Mouse (Mus musculus) embryo, embryonic 11 days (tissue): ENCODE measurements at regions not wholly inside any gene's neighbourhood (a gene's known extent, or its start where the extent isn't known, plus 50 kb on each side); places are given as distances from the start of the nearest gene placed in this dataset.

Experiments
- DNase-seq: peaks from one replicate; pipeline ENCODE4 v3.0.0-alpha.2; 2015

DNA sequence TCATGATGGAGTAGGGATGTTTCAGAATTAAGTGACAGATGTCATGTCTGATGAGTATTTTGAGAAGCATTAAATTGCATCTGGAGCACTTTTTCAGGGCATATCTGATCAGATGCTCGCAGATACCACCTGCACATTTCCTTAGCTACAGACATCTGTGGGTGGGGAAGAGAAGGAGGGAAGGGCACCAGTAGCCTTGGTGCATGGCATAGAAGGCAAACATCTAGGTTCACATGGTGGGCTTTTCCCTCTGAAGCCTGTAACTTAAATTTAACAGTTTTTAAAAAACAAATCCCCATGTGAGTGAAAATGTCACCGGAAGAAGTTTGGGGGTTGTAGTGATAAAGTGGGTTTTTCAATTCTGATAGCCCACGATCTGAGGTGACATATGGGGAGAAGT lies 267.1 kb upstream of the Ptger4 start:
- DNase-seq, result no peak

DNA sequence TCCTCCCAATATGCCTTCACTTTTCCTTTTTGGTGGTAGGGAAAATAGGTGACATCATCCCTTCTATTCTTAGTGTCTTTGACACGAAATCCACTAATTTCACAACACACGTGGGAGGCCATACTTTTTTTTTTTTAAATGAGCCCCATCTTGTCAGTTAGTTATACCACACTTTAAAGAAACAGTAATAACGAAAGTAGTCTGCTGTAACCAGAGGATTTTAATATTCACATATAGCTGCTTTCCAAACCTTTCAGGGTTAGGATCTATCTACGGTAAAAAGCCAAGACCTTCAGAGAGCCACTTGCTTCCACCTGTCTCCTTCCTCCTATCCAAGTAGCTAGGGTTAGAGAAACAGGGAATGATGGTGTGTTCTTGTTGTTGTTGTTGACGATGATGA lies 268.6 kb upstream of the Ptger4 start:
- DNase-seq, result no peak

DNA sequence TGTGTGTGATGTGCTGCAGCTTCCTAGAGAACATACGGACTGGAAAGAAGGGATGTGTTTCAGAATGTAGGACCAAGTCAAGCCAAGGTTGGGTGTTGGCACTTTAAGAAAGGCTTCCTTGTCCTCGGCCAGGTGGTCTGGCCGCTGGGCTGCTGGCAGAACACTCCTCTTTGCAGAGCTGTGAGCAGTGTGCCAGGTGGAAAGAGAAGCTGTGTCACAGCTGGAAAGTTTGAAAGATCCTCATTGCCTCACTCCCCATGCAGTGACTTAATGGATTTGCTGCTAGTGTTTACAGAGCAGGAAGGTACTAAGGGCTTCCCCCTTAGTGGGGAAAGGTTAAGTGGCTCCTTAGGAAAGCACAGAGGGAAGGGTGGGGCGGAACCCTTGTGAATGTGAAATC lies 269.2 kb upstream of the Ptger4 start:
- DNase-seq, result no peak

DNA sequence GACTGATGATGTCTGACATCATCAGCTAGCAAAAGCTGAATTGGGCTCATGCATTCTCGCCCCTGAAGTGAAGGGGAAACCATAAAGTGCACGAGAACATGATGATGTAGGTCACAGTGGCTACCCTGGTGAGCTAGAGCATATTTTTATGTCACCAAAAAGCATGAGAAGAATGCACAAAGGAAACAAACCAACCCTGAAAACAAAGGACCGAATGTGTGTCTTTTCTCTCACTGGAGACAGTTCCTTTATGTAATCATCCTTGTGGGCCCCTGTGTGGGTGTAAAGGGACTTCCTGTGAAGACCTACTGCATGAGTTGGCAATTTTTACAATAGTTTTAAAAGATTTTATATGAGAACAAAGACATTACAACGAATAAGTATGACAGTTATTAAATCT lies 270.2 kb upstream of the Ptger4 start:
- no peak for DNase-seq

DNA sequence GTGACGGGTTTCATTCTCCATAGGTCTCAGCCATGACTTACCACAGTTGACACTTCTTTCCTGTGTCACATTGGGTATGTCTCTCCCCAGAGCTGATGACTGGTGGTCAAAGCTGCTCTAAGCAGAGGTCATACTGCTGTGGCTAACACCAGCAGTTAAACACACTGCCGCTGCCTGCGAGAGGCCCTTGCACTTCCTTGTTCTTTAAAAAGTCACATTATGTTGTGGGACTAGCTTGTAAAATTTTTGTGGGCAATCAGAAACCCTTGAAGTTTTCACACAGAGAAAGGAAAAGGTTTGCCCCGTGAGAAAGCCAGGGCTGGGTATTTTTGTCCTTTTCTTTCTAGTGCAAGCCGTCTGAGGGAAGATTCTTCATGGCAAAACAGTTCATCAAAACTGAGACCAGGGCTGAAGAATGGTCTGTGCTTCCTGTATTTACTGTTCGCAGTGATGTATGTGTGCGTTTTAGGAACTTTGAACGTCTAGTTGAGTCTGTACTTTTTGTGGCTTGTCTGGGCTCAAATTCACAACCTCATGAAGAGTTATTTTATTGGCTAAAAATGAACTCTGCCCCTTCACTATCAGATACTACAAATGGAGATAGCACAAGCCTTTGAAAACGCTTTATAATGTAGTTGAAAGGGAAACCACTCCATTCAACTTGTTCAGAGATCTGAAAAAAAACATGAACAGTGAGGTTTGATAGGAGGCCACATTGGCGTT lies 273.4 kb upstream of the Ptger4 start:
- no peak for DNase-seq

DNA sequence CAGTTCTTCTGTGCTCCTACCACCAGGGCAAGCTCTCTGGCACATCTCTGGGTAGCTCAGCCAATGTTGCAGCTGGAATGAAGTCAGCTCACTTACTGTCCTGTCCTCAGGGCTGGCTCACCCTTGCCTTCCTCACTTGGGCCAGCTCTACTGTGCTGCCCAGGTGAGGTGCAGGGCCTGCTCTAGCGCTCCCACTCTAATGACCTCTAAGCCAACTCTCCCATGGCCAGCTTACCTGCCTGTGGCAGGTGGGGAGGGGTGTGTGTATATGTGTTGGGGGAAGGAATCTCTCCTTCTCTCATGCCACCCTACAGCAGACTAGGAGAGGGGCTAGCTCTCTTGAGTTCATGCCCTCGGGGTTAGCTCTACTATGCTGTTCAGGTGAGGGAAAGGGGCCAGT lies 275.6 kb upstream of the Ptger4 start:
- DNase-seq, result no peak

DNA sequence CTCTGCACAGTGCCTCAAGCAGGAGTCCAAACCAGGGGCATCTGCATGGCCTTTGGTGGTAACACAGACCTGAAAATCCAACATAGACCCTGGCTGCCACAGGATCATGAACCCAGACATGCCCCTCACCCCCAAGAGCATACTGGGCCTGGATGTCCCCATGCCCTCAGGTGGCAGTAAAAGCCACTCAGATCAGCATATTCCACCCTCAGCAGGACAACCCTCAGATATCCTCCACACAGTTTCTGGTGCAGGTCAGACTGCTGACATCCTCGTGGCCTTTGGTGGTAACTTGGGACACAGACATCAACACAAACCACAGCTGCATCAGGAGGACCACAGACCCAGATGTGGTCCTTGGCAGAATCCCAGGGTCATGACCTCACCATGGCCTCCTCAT lies 276.0 kb upstream of the Ptger4 start:
- DNase-seq, result no peak

DNA sequence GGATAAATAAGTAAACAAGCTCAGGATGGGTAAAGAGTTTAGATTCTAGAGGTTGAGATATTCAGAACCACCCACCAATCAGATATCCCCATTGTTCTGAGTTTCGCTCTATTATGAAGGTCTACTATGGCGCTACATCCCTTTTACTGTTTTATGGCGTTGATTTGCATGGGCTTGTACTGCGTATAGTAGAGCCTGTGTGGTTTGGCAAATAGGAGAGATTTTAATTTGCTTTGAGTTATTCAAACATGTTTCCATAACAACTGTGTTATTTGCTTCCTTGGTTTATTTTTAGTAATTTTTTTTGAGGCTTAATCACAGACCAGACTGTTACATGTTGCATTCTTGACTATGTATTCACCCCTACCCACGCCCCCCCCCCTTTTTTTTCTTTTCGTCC lies 284.6 kb upstream of the Ptger4 start:
- no peak for DNase-seq

DNA sequence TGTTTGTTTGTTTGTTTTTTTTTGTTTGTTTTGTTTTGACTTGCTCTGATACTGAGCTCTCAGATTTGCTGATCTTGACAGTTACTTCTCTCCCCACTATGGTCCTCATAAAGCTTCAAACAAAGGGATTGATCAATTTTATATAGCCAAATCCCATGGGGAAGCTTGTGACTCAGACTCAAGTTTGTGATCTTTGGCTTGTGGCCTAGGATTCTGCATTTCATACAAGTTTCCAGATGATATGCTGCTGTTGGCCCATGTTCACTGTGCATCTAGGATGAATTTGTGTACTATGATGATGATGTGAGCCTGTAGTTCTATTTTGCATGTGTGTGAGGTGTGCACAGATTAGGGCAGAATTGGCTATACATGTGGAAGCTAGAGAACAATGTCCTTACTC lies 289.7 kb upstream of the Ptger4 start:
- no peak for DNase-seq

DNA sequence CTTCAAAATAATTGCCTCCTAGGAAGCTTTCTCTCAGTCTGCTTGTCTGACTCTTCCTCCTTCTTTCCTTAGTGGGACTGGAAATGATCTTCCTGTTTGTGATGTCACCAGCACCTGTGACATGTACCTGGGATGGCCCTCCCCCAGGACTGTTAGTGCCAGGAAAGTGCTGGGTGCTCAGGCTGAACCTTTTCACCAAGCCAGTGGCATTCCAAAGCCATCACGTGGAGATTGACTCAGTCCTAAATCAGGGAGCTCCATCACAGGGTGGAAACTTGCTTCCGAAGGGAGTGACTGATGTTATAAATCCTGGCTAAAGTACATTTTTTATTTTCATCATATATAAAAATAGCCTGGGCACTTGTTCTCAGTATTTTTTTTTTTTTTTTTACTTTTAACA lies 293.4 kb upstream of the Ptger4 start:
- no peak for DNase-seq

DNA sequence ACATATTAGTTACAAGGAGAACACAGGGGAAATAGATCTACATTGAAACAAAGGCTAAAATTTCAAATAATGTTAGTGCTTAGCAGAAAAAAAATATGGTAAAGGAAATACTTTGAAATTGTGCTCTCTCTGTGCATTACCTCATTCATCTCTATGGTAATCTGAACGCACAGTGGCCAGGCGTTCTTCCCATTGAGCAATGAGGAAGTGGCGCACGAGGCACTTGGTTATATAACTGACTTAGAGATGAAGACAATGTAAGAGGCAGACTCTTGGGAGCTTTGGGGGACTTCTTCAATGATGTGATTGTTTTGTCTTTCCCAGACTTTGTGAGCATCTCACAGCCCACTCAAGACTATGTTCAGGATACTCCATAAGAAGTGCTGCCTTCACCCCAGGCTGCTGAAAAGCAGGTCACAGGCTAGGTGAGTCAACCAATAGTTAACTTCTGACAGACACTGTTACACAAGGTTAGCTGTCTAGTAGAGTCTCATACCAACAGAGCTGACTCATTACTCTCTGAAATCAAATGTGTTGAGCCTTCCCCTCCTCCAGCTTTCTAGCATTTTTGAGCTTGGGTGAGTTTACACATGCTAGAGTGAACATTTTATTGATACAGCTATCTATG lies 295.4 kb upstream of the Ptger4 start:
- no peak for DNase-seq

DNA sequence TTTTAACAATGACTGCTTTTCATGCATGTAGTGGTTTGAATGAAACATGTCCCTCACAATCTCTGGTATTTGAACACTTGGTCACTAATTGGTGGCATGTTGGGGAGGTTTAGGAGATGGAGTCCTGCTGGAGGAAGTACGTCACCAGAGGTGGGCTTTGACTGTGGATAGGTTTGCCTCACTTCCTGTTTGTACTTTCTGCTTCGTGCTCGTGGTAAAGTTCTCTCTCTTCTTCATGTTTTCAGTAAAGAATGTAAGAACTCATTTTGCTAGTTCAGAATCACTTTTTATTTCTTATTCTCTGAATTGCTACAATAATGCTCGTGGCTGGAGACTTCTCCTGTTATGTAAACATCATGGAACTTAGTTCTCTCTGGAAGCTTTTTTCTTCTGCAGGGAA lies 310.5 kb upstream of the Ptger4 start:
- DNase-seq, result no peak

DNA sequence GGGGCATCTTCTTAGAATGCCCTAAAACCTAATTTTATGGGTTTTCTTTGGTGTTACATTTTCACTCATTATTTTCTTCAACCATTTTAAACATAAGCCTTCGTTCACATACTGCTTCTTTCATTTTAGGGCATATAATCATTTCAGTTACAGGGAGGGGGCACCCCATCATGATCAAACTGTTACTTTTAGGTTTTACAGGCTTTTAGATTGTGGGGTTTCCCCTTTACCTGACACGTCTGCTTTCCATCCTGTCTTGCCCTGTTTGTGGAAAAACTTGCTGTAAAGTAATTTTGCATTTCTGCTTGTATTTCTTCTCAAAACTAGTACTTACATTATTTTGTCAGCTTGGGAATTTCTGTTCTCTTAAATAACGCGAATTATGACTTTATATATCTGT lies 310.9 kb upstream of the Ptger4 start:
- no peak for DNase-seq

DNA sequence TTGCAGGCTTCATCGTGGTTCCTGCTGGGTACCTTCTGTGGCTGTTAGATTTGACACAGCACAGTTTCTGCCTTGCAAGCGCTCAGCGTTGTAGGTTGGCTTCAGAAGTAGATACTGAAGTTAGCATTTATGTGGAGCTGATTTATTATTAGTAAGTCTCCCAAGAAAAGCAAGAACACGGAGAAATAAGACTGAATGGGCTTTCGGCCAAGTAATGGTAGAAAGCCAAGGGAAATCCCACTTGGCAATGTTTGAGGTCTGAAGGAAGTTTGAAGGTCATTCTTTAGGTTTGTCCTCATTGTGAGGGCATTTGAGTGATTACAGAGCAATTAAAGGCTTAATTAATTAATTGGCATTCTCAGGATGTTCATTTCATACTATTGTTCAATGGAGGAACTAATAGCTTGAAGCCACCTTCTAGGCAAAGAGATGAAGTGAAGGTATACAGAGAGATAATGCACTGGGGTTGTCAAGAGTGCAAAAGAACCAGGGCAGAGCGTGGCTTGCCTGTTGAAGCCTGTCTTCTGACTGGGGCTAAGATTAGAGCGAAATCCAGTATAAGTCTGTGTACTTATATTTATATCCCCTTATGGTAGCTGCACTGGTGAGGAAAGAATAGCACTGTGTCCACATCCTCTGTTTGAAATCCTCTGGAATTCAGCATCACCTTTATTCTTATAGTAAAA lies 311.5 kb upstream of the Ptger4 start:
- no peak for DNase-seq

DNA sequence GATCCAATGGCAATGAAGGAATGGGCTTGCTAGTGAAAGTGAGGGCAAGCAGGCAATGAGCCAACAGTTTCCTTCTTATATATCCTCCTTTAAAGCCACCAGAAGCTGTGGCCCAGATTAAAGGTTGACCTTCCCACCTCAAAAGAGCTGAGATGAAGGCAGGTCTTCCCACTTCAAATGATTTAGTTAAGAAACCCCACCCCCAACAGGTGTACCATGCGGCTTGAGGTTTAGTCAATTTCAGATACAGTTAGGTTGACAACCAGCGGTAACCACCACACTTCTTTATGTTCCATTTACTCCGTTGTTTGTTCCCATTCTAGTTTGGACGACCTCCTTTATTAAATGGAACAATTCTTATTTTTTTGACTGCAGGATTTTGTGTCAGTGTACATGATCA lies 317.8 kb upstream of the Ptger4 start:
- DNase-seq, result no peak

DNA sequence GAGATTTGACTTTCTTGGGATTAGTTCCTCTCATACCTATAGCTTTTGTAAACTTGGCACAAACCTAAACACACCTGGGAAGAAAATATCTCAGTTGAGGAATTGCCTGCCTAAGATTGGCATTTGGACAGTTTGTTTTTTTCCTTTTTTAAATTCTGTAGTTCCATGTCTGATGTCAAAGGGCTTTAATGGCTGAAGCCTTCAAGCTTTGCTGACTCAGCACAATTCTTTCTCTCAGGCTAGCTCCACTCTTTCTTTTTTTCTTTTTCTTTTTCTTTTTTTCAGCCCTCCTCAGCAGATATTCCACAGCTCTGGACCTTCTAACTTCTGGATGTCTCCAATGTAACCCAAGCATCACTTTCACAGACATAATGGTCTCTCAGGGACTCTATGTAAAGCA lies 330.4 kb upstream of the Ptger4 start:
- DNase-seq, result no peak

DNA sequence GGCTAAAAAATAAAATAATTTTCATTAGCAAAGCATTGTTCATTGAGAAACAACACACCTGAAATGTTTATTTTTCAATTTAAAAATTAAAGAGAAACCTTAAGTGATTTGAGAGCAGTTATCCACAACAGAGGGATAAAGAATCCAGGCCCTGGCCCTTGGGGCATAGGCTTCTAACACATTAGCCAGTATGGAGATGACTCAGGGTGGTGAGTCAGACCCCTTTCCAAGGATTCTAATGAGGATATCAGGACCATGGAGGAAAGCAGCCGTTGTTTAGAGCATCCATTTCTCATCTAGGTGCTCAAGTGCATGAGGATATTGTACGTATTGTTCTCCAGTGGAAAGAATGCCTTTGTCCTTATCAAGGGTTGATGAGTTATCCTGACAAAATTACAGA lies 335.6 kb upstream of the Ptger4 start:
- no peak for DNase-seq

DNA sequence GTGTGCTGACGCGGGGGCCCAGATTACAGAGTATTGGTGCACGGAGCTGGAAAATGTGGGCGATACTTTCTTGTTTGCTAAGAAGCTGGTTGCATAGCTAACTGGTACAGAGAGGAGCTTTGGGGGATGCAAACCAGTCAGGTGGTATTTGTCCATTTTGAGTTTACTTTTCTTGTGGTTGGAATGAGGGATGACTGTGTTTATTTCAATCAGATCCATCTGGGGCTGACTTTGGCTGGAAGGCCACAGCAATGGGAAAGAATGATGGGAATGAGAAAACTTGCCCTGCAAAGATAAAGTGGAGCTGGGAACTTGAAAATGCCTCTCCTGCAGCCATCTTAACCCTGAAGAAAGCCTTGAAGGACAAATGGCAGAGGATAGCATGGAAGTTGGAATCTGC lies 336.4 kb upstream of the Ptger4 start:
- no peak for DNase-seq

DNA sequence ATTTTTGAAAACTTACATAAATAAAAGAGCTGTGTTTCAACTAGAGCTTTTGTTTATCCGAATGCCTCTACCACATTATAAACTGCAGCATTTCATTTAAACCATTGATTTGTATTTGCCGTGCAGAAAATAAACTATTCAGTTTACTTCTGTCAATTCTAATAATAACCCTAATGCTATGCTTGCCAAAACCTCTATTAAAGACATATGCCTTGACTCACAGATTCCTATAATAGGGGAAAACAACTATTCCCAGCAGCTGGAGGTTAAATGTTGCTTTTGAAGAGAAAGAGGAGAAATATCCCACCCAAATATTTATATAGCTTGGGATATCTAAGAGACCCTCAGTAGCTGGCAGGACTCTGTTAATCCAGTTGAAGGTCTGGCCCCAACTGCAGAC lies 340.4 kb upstream of the Ptger4 start:
- DNase-seq, result no peak

DNA sequence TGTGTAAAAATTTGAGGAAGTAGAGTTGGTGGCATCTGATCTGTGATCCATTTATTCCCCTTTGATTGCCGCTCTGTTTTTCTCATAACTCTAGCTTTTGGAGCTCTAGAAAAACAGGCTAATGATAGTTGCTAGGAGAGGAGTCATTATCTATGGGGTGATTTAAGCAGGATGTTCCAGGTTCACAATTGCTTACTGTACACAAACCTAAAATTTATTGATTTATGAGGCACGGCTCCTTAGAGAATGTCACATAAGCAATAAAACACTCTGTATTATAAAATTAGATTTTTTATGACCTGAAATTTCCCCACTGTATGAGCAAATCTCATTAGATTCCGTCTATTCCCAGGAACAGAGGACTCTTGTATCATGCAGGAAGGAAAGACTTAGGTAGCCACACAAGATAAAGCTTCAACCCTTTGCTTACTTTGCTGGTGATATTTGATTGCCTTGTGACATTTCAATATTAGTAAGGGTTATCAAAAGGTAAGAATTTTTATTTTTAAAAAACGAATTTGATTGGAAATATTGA lies 360.8 kb upstream of the Ptger4 start:
- DNase-seq, result no peak

DNA sequence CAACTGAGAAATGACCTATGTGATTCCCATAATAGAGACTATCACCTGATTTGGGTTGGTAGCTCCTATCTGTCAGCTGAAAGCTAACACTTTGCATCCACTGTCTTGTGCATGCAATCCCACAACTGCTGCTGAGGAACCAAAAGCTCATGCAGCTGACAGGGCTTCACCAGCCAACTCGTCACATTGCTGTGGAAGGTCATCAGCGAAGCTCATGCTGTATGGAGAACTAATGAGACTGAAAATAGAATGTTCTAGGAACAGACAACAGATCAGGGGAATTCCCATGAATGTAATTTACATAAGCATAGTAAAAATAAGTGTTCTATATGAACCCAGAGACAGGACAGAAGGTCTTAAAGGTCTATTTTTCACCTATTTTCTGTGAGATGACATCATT lies 363.5 kb upstream of the Ptger4 start:
- no peak for DNase-seq

DNA sequence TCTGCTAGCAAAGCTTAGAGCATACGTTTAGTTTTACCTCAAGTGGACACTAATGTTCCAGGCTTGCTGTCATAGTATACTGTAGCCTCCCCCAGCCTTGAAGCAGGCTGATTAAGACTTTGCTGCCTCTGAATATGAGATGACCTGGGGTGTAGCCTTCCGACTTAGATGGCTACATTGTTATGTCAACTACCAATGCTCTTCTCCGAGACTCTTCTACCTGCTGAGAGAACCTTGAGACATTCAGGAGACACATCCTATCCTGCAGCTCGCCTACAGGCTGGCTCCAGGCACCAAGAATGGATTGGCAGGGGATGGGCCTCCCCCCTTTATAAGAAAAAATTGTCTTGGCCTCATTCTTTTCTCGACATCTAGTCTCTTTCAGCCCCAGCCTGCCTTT lies 379.0 kb upstream of the Ptger4 start:
- DNase-seq, result no peak

DNA sequence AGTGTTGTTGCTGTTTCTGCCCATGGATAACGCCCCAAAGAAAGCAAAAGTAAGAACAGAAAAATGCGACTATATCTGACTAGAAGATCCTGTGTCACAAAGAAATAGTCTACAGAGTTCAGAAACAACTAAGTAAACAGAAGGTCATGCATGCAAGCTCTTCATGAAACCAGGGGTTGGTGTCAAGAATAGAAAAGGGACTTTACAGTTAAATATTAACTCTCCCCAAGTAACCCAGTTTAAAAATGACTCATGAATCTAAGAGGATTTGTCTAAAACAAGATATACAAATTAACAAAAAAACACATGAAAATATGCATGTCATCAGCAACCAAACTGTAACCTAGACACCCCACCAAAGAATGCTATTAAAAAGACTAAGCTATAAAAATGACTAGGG lies 381.4 kb upstream of the Ptger4 start:
- DNase-seq, result no peak

DNA sequence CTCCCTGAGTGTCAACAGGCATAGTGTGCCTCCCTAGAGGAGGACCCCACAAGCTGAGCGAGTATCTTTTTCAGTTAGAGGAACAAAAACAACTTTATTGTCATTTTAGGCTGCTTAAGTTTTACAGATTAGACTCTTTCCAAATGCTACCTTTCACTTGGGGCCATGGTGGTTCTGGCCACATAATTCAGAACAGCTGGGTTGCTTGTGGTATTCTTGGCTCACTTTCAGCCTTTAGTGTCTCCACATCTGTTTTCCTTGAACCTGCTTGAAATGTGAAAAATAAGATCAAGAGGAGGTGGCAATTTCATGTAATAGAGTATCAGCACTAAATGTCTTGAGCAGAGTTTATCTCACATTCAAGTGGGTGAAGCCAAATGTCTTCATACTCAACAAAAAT lies 402.7 kb upstream of the Ptger4 start:
- peak; percentile 39 for DNase-seq
